Mouse (Mus musculus): Measurements from ENCODE around the gene Srbd1. TPM values are rescaled to one million over a fixed set of nuclear protein-coding genes. Genes with fewer than 3 reads are reported as not detected.

The Srbd1 gene
- polyA plus RNA-seq, 1 experiment from 2014 or later: 11.6 TPM

- 89% methylated on average over 8 of the region's 8 CpGs for WGBS
- H3K27ac ChIP-seq (ENCODE audit: low read depth, low read length): no peak overlapping the region
Measured at GRCm38 (mm10) chr17:85974591-85974990, 170.4 kb downstream of the Srbd1 start.

GRCm38 (mm10) chr17:85971120-85971519 lies 173.9 kb downstream of the Srbd1 start:
- ATAC-seq (ENCODE audit: low FRiP score, low TSS enrichment): peak; percentile 90
- no peak overlapping the region for H3K27ac ChIP-seq (ENCODE audit: low read depth, low read length)

More at GRCm38 (mm10) chr17:85974591-85974990, 170.4 kb downstream of the Srbd1 start:
- Histone ChIP-seq H3K9ac (ENCODE audit: low read depth, low read length) (no peak overlapping the region), H3K36me3 (ENCODE audit: control insufficient read depth, insufficient read depth, low read length) (no peaks in the 10 kb centered on the region), H3K4me3 (ENCODE audit: low read length) (no peak overlapping the region), H3K9me3 (ENCODE audit: control insufficient read depth, low read length) (no peaks in the 10 kb centered on the region), H3K4me2 (replicated peaks; ENCODE audit: low read depth, low read length) (no peak overlapping the region), H3K4me1 (ENCODE audit: control insufficient read depth, insufficient read depth, low read length) (peaks cover 3% of the 10 kb centered on the region; the same call in 1 of the 2 replicates), H3K27me3 (ENCODE audit: control insufficient read depth, insufficient read depth, low read length) (no peaks in the 10 kb centered on the region)
- no peak for ATAC-seq (ENCODE audit: low FRiP score, low TSS enrichment)

GRCm38 (mm10) chr17:85961653-85962052 lies 183.3 kb downstream of the Srbd1 start:
- no peak overlapping the region for H3K4me2 ChIP-seq (replicated peaks; ENCODE audit: low read depth, low read length)
- H3K27ac ChIP-seq (ENCODE audit: low read depth, low read length): no peak overlapping the region
- 66% methylated on average over 6 of the region's 6 CpGs for WGBS
- ATAC-seq (ENCODE audit: low FRiP score, low TSS enrichment): no peak
- no peaks in the 10 kb centered on the region for H3K36me3 ChIP-seq (ENCODE audit: control insufficient read depth, insufficient read depth, low read length)
- H3K9ac ChIP-seq (ENCODE audit: low read depth, low read length): no peak overlapping the region
- no peaks in the 10 kb centered on the region for H3K4me1 ChIP-seq (ENCODE audit: control insufficient read depth, insufficient read depth, low read length)
- no peaks in the 10 kb centered on the region for H3K9me3 ChIP-seq (ENCODE audit: control insufficient read depth, low read length)
- no peak overlapping the region for H3K4me3 ChIP-seq (ENCODE audit: low read length)
- no peaks in the 10 kb centered on the region for H3K27me3 ChIP-seq (ENCODE audit: control insufficient read depth, insufficient read depth, low read length)

More at GRCm38 (mm10) chr17:85971120-85971519, 173.9 kb downstream of the Srbd1 start:
- Histone ChIP-seq H3K27me3 (ENCODE audit: control insufficient read depth, insufficient read depth, low read length) (no peaks in the 10 kb centered on the region), H3K36me3 (ENCODE audit: control insufficient read depth, insufficient read depth, low read length) (no peaks in the 10 kb centered on the region), H3K9me3 (ENCODE audit: control insufficient read depth, low read length) (no peaks in the 10 kb centered on the region), H3K4me1 (ENCODE audit: control insufficient read depth, insufficient read depth, low read length) (peaks cover 3% of the 10 kb centered on the region; the same call in 1 of the 2 replicates), H3K4me2 (replicated peaks; ENCODE audit: low read depth, low read length) (no peak overlapping the region), H3K4me3 (ENCODE audit: low read length) (no peak overlapping the region), H3K9ac (ENCODE audit: low read depth, low read length) (no peak overlapping the region)
- 15% methylated on average over 4 of the region's 4 CpGs for WGBS

- Histone ChIP-seq H3K9me3 (ENCODE audit: control insufficient read depth, low read length) (no peaks in the 10 kb centered on the region), H3K27ac (ENCODE audit: low read depth, low read length) (no peak overlapping the region), H3K9ac (ENCODE audit: low read depth, low read length) (no peak overlapping the region), H3K27me3 (ENCODE audit: control insufficient read depth, insufficient read depth, low read length) (no peaks in the 10 kb centered on the region), H3K36me3 (ENCODE audit: control insufficient read depth, insufficient read depth, low read length) (no peaks in the 10 kb centered on the region), H3K4me3 (ENCODE audit: low read length) (no peak overlapping the region), H3K4me2 (replicated peaks; ENCODE audit: low read depth, low read length) (no peak overlapping the region), H3K4me1 (ENCODE audit: control insufficient read depth, insufficient read depth, low read length) (no peaks in the 10 kb centered on the region)
- no peak for ATAC-seq (ENCODE audit: low FRiP score, low TSS enrichment)
- 76% methylated on average over 2 of the region's 2 CpGs for WGBS
Measured at GRCm38 (mm10) chr17:85951771-85952170, 193.2 kb downstream of the Srbd1 start.

- WGBS: 20% methylated on average over 14 of the region's 14 CpGs
- peak overlapping the region; percentile 30 for H3K4me2 ChIP-seq (replicated peaks; ENCODE audit: low read depth, low read length)
- peak; percentile 60; the same call in 1 of the 2 replicates for ATAC-seq (ENCODE audit: low FRiP score, low TSS enrichment)
- H3K27me3 ChIP-seq (ENCODE audit: control insufficient read depth, insufficient read depth, low read length): no peaks in the 10 kb centered on the region; the same call in 1 of the 2 replicates
- no peaks in the 10 kb centered on the region for H3K4me1 ChIP-seq (ENCODE audit: control insufficient read depth, insufficient read depth, low read length)
- no peak overlapping the region for H3K9ac ChIP-seq (ENCODE audit: low read depth, low read length)
- H3K27ac ChIP-seq (ENCODE audit: low read depth, low read length): no peak overlapping the region
- no peaks in the 10 kb centered on the region for H3K9me3 ChIP-seq (ENCODE audit: control insufficient read depth, low read length)
- no peak overlapping the region for H3K4me3 ChIP-seq (ENCODE audit: low read length)
- no peaks in the 10 kb centered on the region for H3K36me3 ChIP-seq (ENCODE audit: control insufficient read depth, insufficient read depth, low read length)
Measured at GRCm38 (mm10) chr17:85949919-85950505, 195.0 kb downstream of the Srbd1 start.

- no peaks in the 10 kb centered on the region; the same call in 1 of the 2 replicates for H3K27me3 ChIP-seq (ENCODE audit: control insufficient read depth, insufficient read depth, low read length)
- no peaks in the 10 kb centered on the region for H3K4me1 ChIP-seq (ENCODE audit: control insufficient read depth, insufficient read depth, low read length)
- H3K4me3 ChIP-seq (ENCODE audit: low read length): no peak overlapping the region
- no peak overlapping the region for H3K4me2 ChIP-seq (replicated peaks; ENCODE audit: low read depth, low read length)
- H3K9ac ChIP-seq (ENCODE audit: low read depth, low read length): no peak overlapping the region
- no peaks in the 10 kb centered on the region for H3K9me3 ChIP-seq (ENCODE audit: control insufficient read depth, low read length)
- whole genome bisulfite sequencing: 56% methylated on average over 11 of the region's 11 CpGs
- H3K27ac ChIP-seq (ENCODE audit: low read depth, low read length): no peak overlapping the region
- ATAC-seq (ENCODE audit: low FRiP score, low TSS enrichment): no peak
- no peaks in the 10 kb centered on the region for H3K36me3 ChIP-seq (ENCODE audit: control insufficient read depth, insufficient read depth, low read length)
Measured at GRCm38 (mm10) chr17:85948911-85949909, 195.8 kb downstream of the Srbd1 start.

GRCm38 (mm10) chr17:85944726-85945125 lies 200.2 kb downstream of the Srbd1 start:
- H3K4me2 ChIP-seq (replicated peaks; ENCODE audit: low read depth, low read length): no peak overlapping the region
- no peaks in the 10 kb centered on the region for H3K4me1 ChIP-seq (ENCODE audit: control insufficient read depth, insufficient read depth, low read length)
- H3K36me3 ChIP-seq (ENCODE audit: control insufficient read depth, insufficient read depth, low read length): no peaks in the 10 kb centered on the region
- WGBS: 84% methylated on average over 4 of the region's 4 CpGs
- H3K4me3 ChIP-seq (ENCODE audit: low read length): no peak overlapping the region
- no peaks in the 10 kb centered on the region for H3K9me3 ChIP-seq (ENCODE audit: control insufficient read depth, low read length)
- H3K27ac ChIP-seq (ENCODE audit: low read depth, low read length): no peak overlapping the region
- no peak for ATAC-seq (ENCODE audit: low FRiP score, low TSS enrichment)
- H3K27me3 ChIP-seq (ENCODE audit: control insufficient read depth, insufficient read depth, low read length): no peaks in the 10 kb centered on the region; the same call in 1 of the 2 replicates
- no peak overlapping the region for H3K9ac ChIP-seq (ENCODE audit: low read depth, low read length)

GRCm38 (mm10) chr17:85943994-85944640 lies 200.9 kb downstream of the Srbd1 start:
- Histone ChIP-seq H3K36me3 (ENCODE audit: control insufficient read depth, insufficient read depth, low read length) (no peaks in the 10 kb centered on the region), H3K4me3 (ENCODE audit: low read length) (no peak overlapping the region), H3K9ac (ENCODE audit: low read depth, low read length) (no peak overlapping the region), H3K4me2 (replicated peaks; ENCODE audit: low read depth, low read length) (no peak overlapping the region), H3K27me3 (ENCODE audit: control insufficient read depth, insufficient read depth, low read length) (no peaks in the 10 kb centered on the region; the same call in 1 of the 2 replicates), H3K27ac (ENCODE audit: low read depth, low read length) (no peak overlapping the region), H3K4me1 (ENCODE audit: control insufficient read depth, insufficient read depth, low read length) (no peaks in the 10 kb centered on the region), H3K9me3 (ENCODE audit: control insufficient read depth, low read length) (no peaks in the 10 kb centered on the region)
- WGBS: 73% methylated on average over 12 of the region's 12 CpGs
- ATAC-seq (ENCODE audit: low FRiP score, low TSS enrichment): no peak

Measured in kidney, embryonic 14.5 days (tissue).